Mouse (Mus musculus) heart, adult 2 months (tissue): ENCODE data around the gene Coq7. TPM values are rescaled to one million over a fixed set of nuclear protein-coding genes. Genes with fewer than 3 reads are reported as not detected.

Experiments
- DNase-seq, 2 experiments: peaks; one replicate each; pipeline ENCODE4 v3.0.0; 2021
- H3K27ac ChIP-seq: fragments of 200-600 bp; 2 replicates; pipeline ENCODE4 v1.8.1; 2022
- H3K27me3 ChIP-seq: fragments of 200-500 bp; 2 replicates; pipeline ENCODE4 v1.6.1; 2012; ENCODE audit warnings: mild to moderate bottlenecking, low read length, inconsistent platforms, mixed read lengths; ENCODE audit not compliant: control insufficient read depth, insufficient read depth
- H3K36me3 ChIP-seq: fragments of 200-500 bp; 2 replicates; pipeline ENCODE4 v1.6.1; 2012; ENCODE audit warnings: low read length, inconsistent platforms; ENCODE audit not compliant: control insufficient read depth, insufficient read depth
- H3K4me1 ChIP-seq: fragments of 200-500 bp; 2 replicates; pipeline ENCODE4 v1.6.1; 2011; ENCODE audit warnings: low read length; ENCODE audit not compliant: control insufficient read depth, insufficient read depth
- H3K4me3 ChIP-seq: fragments of 200-600 bp; 2 replicates; pipeline ENCODE4 v1.8.1; 2022
- H3K79me2 ChIP-seq: fragments of 200-500 bp; replicated peaks from 2 replicates; pipeline ENCODE4 v1.6.1; 2012; ENCODE audit warnings: mild to moderate bottlenecking, inconsistent platforms, low read length, moderate library complexity, mixed read lengths; ENCODE audit not compliant: control insufficient read depth, insufficient read depth
- H3K9ac ChIP-seq: fragments of 200-500 bp; 2 replicates; pipeline ENCODE4 v1.6.1; 2012; ENCODE audit warnings: low read depth, mild to moderate bottlenecking, control low read depth, inconsistent platforms, low read length, mixed read lengths
- CTCF ChIP-seq: fragments of 200-600 bp; IDR thresholded peaks from 2 replicates; pipeline ENCODE4 v1.8.1; 2022; ENCODE audit warnings: antibody characterized with exemption, mild to moderate bottlenecking, moderate library complexity
- EP300 ChIP-seq: fragments of 200-500 bp; IDR thresholded peaks from 2 replicates; pipeline ENCODE4 v1.6.1; 2011; ENCODE audit warnings: low read depth, low read length, control low read depth; ENCODE audit not compliant: insufficient read depth
- POLR2A ChIP-seq: fragments of 200-500 bp; IDR thresholded peaks from 2 replicates; pipeline ENCODE4 v1.6.1; 2011; ENCODE audit warnings: mild to moderate bottlenecking, low read depth, low read length, control low read depth; ENCODE audit not compliant: insufficient read depth
- WGBS: fragments of 180-500 bp; shearing (Covaris S2); methylation state at CpG from one replicate; pipeline ENCODE4 v1.1.7; 2018; 5-methylcytosine and 5-hydroxymethylcytosine counted together
- intact Hi-C: fragments of 180-260 bp; cut with DNase I; formaldehyde crosslinking; loops from one replicate; pipeline ENCODE4 v1.15.1; 2025
- polyA plus RNA-seq: library from polyadenylated mRNA; depleted of rRNA; stranded (reverse); fragments of >200 nt; gene quantifications from 2 replicates; pipeline ENCODE4 v1.2.3, GENCODE M21; 2012
- total RNA-seq, 2 experiments: library from RNA; stranded (reverse); gene quantifications; 2 replicates each; pipeline ENCODE4 v1.2.3; 2021

Coq7 gene
- total and polyA plus RNA-seq, 3 experiments: 110 to 151 (median 128) TPM

DNA sequence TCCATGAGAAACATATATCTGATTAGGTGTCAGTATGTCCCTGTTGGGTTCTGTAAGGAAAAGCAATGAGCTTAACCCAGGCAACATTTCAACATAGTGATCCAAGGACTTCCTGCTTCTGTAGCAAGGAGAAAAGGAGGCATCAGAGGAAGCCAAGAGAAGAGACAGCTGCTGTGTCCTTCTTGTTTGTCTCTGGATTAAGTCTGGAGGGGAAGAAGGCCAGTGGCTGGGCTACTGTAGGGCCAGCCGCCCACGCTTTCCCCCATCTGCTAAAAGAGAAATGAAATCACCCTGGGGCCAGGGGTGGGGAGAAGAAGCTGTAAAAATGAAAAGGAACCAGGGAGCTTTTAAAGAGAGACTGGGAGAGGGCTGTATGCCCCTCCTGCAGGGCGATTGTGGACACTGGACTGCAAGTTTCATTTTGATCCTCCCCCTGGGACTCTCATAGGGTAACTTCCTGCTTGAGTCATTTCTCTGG, 54.3 kb downstream of the Coq7 start:
- H3K36me3 ChIP-seq: no peaks in the 10 kb centered on the region; the same call in none of the 2 replicates
- H3K4me3 ChIP-seq: no peak overlapping the region
- peaks cover 22% of the 10 kb centered on the region for H3K4me1 ChIP-seq
- intact Hi-C loops: no loop called here
- peak overlapping the region; percentile 85 for H3K27ac ChIP-seq
- peak; percentile 41 for TF ChIP-seq CTCF
- peak; percentile 59; the same call in 1 of the 2 replicates for TF ChIP-seq EP300
- peak; percentile 24; the same call in 1 of the 2 replicates for TF ChIP-seq POLR2A
- WGBS: 26% methylated on average over 3 of the region's 3 CpGs
- H3K79me2 ChIP-seq: no peaks in the 10 kb centered on the region
- H3K9ac ChIP-seq: peak overlapping the region; percentile 31
- DNase-seq: peak; percentile 73 to 86
- H3K27me3 ChIP-seq: no peaks in the 10 kb centered on the region

DNA sequence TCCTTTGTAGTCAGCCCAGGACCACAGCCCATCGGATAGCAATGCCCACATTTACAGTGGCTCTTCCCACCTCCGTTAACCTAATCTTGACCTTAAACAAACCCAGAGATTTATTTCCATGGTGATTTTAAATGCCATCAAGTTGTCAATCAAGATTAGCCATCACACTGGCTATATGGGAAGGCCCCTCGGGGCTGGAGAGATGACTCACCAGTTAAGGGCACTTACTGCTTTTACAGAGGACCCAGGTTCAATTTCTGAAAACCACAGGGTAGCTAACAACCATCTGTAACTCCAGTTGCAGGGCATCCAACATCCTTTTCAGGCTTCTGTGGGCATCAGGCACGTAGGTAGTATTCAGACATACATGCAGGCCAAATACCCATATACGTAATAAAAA, 56.7 kb downstream of the Coq7 start:
- intact Hi-C loops: no loop called here
- no peak overlapping the region for H3K4me3 ChIP-seq
- H3K27ac ChIP-seq: peak overlapping the region; percentile 21; the same call in 1 of the 2 replicates
- WGBS: 79% methylated on average over 5 of the region's 5 CpGs
- H3K4me1 ChIP-seq: peaks cover 13% of the 10 kb centered on the region
- no peaks in the 10 kb centered on the region; the same call in 1 of the 2 replicates for H3K36me3 ChIP-seq
- no peak for DNase-seq
- no peaks in the 10 kb centered on the region for H3K27me3 ChIP-seq
- no peak overlapping the region for H3K9ac ChIP-seq
- no peaks in the 10 kb centered on the region for H3K79me2 ChIP-seq
- no peak for TF ChIP-seq POLR2A
- TF ChIP-seq EP300: no peak
- TF ChIP-seq CTCF: no peak

DNA sequence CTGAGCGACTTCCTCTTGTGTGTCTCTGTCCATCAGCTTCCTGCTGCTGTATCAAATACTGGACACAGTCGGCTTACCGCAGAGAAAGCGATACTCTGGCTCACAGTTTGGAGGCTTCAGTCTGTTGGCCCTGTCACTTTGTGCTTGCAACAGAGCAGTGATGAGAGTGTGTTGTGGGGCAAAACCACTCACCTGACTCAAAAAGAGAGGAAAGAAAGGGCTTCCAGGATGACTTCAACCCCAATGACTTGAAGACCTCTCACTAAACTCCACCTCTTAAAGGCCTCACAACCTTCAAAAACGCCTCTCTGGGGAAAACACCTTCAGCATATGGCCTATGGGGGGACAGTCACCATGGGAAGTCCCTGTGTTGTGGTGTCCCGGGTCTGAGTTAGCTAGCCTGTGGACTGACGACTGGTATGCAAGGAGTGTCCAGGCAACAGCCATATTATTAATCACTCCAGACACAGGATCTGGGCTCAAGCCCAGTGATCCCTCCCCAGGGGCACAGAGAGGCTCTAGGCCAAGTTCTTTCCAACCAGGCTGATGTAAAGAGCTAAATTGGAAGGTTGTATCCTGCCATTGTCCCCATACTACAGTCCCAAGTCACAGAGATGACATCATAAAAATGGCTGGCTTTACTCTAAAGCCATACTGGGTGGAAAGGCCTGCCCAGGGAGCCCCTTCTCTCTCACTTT, 58.0 kb downstream of the Coq7 start:
- 61% methylated on average over 7 of the region's 7 CpGs for WGBS
- H3K4me1 ChIP-seq: peaks cover 10% of the 10 kb centered on the region
- intact Hi-C loops: no loop called here
- H3K36me3 ChIP-seq: no peaks in the 10 kb centered on the region; the same call in 1 of the 2 replicates
- no peaks in the 10 kb centered on the region for H3K27me3 ChIP-seq
- peak; percentile 63 to 70 for DNase-seq
- H3K79me2 ChIP-seq: no peaks in the 10 kb centered on the region
- no peak overlapping the region for H3K9ac ChIP-seq
- H3K27ac ChIP-seq: peak overlapping the region; percentile 56
- no peak for TF ChIP-seq POLR2A
- no peak for TF ChIP-seq CTCF
- H3K4me3 ChIP-seq: no peak overlapping the region

DNA sequence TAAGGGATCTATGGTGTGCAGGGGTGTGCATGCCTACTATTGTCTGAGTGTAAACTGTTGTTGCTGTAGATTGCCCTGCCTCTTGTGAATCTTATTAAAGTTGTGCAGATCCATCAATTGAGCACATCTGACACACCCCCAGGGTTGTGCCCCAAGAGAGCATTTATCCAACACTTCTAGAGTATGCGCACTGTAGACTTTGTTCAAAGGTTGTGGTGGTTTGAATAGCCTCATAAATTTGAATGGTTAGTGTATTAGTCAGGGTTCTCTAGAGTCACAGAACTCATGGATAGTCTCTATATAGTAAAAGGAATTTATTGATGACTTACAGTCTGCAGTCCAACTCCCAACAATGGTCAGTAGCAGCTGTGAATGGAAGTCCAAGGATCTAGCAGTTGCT, 60.3 kb downstream of the Coq7 start:
- no peaks in the 10 kb centered on the region for H3K79me2 ChIP-seq
- H3K9ac ChIP-seq: no peak overlapping the region
- no peak for DNase-seq
- 100% methylated on average over 1 of the region's 1 CpGs for WGBS
- peaks cover 12% of the 10 kb centered on the region for H3K4me1 ChIP-seq
- H3K36me3 ChIP-seq: no peaks in the 10 kb centered on the region
- H3K4me3 ChIP-seq: no peak overlapping the region
- intact Hi-C loops: no loop called here
- H3K27me3 ChIP-seq: no peaks in the 10 kb centered on the region
- no peak for TF ChIP-seq CTCF
- no peak for TF ChIP-seq POLR2A
- TF ChIP-seq EP300: no peak
- no peak overlapping the region for H3K27ac ChIP-seq

DNA sequence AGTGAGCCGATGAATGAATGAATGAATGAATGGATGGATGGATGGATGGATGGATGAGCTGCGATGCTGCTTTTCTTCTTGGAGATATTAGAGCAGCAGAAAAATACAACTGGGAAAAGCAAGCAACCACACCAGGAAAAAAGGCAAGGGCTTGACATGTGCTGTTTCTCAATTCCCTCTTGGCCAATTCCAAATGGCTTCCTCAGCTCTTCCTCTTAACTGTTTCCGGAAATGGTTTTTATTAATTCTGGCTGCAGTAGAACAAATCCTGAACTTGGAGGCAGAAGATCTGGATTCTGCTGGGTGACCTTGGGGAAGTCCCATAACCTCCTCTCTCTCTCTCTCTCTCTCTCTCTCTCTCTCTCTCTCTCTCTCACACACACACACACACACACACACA, 65.1 kb downstream of the Coq7 start:
- Histone ChIP-seq H3K27me3 (no peaks in the 10 kb centered on the region), H3K4me3 (no peak overlapping the region), H3K36me3 (no peaks in the 10 kb centered on the region), H3K27ac (peak overlapping the region; percentile 52), H3K4me1 (peaks cover 15% of the 10 kb centered on the region), H3K79me2 (no peaks in the 10 kb centered on the region), H3K9ac (no peak overlapping the region)
- 59% methylated on average over 3 of the region's 3 CpGs for WGBS
- no peak for DNase-seq
- intact Hi-C loops: loop anchor here (2.0 kb wide), 1 partner anchor 23 kb away; the partner anchor contains the start of gene Itpripl2
- TF ChIP-seq CTCF: no peak
- TF ChIP-seq POLR2A: no peak
- no peak for TF ChIP-seq EP300

DNA sequence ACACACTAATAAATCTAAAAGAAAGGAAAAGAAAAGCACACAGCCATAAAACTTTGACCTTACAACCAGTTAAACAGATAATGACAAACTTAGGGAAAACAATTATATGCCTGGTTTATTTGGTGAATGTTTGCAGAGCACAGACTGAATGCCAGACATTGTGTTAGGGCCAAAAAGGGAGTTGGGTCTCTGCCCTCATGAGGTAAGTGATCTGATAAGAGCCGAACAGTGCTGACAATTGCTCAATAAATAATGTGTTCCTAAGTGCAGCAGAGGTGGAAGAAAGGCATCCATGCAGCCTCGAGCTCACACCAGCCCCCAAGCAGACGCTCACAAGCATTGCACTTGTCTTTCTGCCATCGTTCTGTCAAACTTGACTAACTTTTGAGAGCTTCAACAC, 68.7 kb downstream of the Coq7 start:
- no peaks in the 10 kb centered on the region for H3K27me3 ChIP-seq
- intact Hi-C loops: no loop called here
- peaks cover 12% of the 10 kb centered on the region for H3K4me1 ChIP-seq
- no peak overlapping the region for H3K27ac ChIP-seq
- WGBS: 38% methylated on average over 4 of the region's 4 CpGs
- DNase-seq: no peak
- no peaks in the 10 kb centered on the region for H3K36me3 ChIP-seq
- no peaks in the 10 kb centered on the region for H3K79me2 ChIP-seq
- H3K4me3 ChIP-seq: no peak overlapping the region
- H3K9ac ChIP-seq: no peak overlapping the region
- TF ChIP-seq CTCF: no peak
- no peak for TF ChIP-seq POLR2A
- no peak for TF ChIP-seq EP300
